Mouse (Mus musculus): ENCODE results near the gene Spata4. TPM values are rescaled to one million over a fixed set of nuclear protein-coding genes. Genes with fewer than 3 reads are reported as not detected.
"Not testable (repeated sequence)": the region's sequence is repeated elsewhere in the genome, so short reads cannot be mapped to it uniquely, and the experiment has no call there.

Gene Spata4
- polyA plus RNA-seq, 1 experiment = not detected

DNA sequence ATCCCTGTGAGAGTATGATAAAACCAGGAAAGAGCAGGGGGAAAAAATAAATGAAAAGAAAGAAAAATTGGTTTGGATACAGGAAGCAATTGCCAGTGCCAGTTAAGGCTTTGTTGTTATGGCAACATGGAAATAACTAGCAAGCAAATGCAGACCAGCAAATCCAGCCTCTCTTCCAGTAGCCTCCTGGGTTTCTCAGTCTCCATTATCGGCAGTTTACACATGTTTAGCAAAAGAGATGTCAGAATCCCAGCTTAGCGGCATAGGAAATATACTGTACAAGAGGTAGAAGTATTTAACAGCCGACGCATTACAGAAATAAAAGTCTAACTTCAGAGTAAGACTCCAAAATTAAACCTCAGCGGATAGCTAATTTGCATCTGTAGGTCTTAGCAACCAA lies 5.9 kb upstream of the Spata4 start:
- Histone ChIP-seq H3K4me1 (peaks cover 9% of the 10 kb centered on the region), H3K27me3 (replicated peaks) (no peaks in the 10 kb centered on the region), H3K4me3 (replicated peaks) (no peak overlapping the region), H3K9me3 (no peaks in the 10 kb centered on the region), H3K36me3 (replicated peaks; ENCODE audit: low read length) (no peaks in the 10 kb centered on the region)
- TF ChIP-seq GATA1 (IDR thresholded peaks at IDR 0.05; ENCODE audit: borderline replicate concordance, low read length) (no peak), FLI1 (IDR thresholded peaks at IDR 0.05; ENCODE audit: low read length) (no peak)

GRCm38 (mm10) chr8:54596051-54596450 lies 4.5 kb upstream of the Spata4 start:
- no peak for TF ChIP-seq GATA1 (IDR thresholded peaks at IDR 0.05; ENCODE audit: borderline replicate concordance, low read length)
- no peak for TF ChIP-seq FLI1 (IDR thresholded peaks at IDR 0.05; ENCODE audit: low read length)
- Histone ChIP-seq H3K9me3 (0 out of 2 replicates have a peak, but pooled peaks cover 2% of the 10 kb centered on the region), H3K4me1 (peaks cover 16% of the 10 kb centered on the region), H3K27me3 (replicated peaks) (no peaks in the 10 kb centered on the region), H3K36me3 (replicated peaks; ENCODE audit: low read length) (no peaks in the 10 kb centered on the region), H3K4me3 (replicated peaks) (no peak overlapping the region)

- no peaks in the 10 kb centered on the region for H3K27me3 ChIP-seq (replicated peaks)
- 0 out of 2 replicates have a peak, but pooled peaks cover 2% of the 10 kb centered on the region for H3K9me3 ChIP-seq
- no peak overlapping the region for H3K4me3 ChIP-seq (replicated peaks)
- H3K4me1 ChIP-seq = peaks cover 17% of the 10 kb centered on the region
- no peak for TF ChIP-seq GATA1 (IDR thresholded peaks at IDR 0.05; ENCODE audit: borderline replicate concordance, low read length)
- no peak for TF ChIP-seq FLI1 (IDR thresholded peaks at IDR 0.05; ENCODE audit: low read length)
- H3K36me3 ChIP-seq (replicated peaks; ENCODE audit: low read length) = no peaks in the 10 kb centered on the region
These were observed 3.6 kb upstream of the Spata4 start for GRCm38 (mm10) chr8:54596940-54597339.

- H3K9me3 ChIP-seq = 0 out of 2 replicates have a peak, but pooled peaks cover 2% of the 10 kb centered on the region
- no peaks in the 10 kb centered on the region for H3K36me3 ChIP-seq (replicated peaks; ENCODE audit: low read length)
- no peak for TF ChIP-seq FLI1 (IDR thresholded peaks at IDR 0.05; ENCODE audit: low read length)
- no peak for TF ChIP-seq GATA1 (IDR thresholded peaks at IDR 0.05; ENCODE audit: borderline replicate concordance, low read length)
- no peak overlapping the region for H3K4me3 ChIP-seq (replicated peaks)
- H3K4me1 ChIP-seq = peaks cover 17% of the 10 kb centered on the region
- no peaks in the 10 kb centered on the region for H3K27me3 ChIP-seq (replicated peaks)
These were observed 3.2 kb upstream of the Spata4 start for GRCm38 (mm10) chr8:54597386-54597785.

GRCm38 (mm10) chr8:54603440-54603839 lies 2.9 kb downstream of the Spata4 start:
- TF ChIP-seq GATA1 (IDR thresholded peaks at IDR 0.05; ENCODE audit: borderline replicate concordance, low read length) = no peak
- no peak for TF ChIP-seq FLI1 (IDR thresholded peaks at IDR 0.05; ENCODE audit: low read length)
- peaks cover 24% of the 10 kb centered on the region for H3K4me1 ChIP-seq
- no peaks in the 10 kb centered on the region for H3K36me3 ChIP-seq (replicated peaks; ENCODE audit: low read length)
- no peaks in the 10 kb centered on the region for H3K27me3 ChIP-seq (replicated peaks)
- no peak overlapping the region for H3K4me3 ChIP-seq (replicated peaks)
- H3K9me3 ChIP-seq = 0 out of 2 replicates have a peak, but pooled peaks cover 2% of the 10 kb centered on the region

GRCm38 (mm10) chr8:54609336-54609735 lies 8.8 kb downstream of the Spata4 start:
- Histone ChIP-seq H3K4me3 (replicated peaks) (no peak overlapping the region), H3K9me3 (no peaks in the 10 kb centered on the region), H3K4me1 (peaks cover 7% of the 10 kb centered on the region; the same call in 1 of the 2 replicates), H3K27me3 (replicated peaks) (no peaks in the 10 kb centered on the region), H3K36me3 (replicated peaks; ENCODE audit: low read length) (no peaks in the 10 kb centered on the region)
- TF ChIP-seq FLI1 (IDR thresholded peaks at IDR 0.05; ENCODE audit: low read length) = no peak
- TF ChIP-seq GATA1 (IDR thresholded peaks at IDR 0.05; ENCODE audit: borderline replicate concordance, low read length) = no peak

DNA sequence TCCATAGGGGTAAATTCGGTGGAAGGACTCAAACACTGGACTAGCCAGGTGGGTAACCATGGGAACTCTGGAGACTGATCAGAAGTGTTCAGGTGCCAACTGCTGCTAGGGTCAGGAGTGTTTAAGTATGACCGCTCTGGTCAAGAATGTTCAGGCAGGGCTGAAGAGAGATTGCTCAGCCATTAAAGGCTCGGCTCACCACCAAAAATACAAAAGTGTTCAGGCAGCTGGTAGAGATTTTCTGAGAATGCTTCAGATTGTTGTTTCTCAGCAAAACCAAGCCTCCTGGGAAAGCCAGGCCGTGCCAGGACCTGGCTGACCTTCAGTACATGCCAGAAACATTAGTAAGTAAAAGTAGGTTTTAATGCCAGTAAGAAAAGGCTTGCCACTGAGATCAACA lies 9.7 kb downstream of the Spata4 start:
- Histone ChIP-seq H3K4me1 (peaks cover 4% of the 10 kb centered on the region; the same call in 1 of the 2 replicates), H3K36me3 (replicated peaks; ENCODE audit: low read length) (no peaks in the 10 kb centered on the region), H3K4me3 (replicated peaks) (no peak overlapping the region), H3K27me3 (replicated peaks) (no peaks in the 10 kb centered on the region), H3K9me3 (no peaks in the 10 kb centered on the region)
- TF ChIP-seq GATA1 (IDR thresholded peaks at IDR 0.05; ENCODE audit: borderline replicate concordance, low read length) (no peak), FLI1 (IDR thresholded peaks at IDR 0.05; ENCODE audit: low read length) (no peak)

DNA sequence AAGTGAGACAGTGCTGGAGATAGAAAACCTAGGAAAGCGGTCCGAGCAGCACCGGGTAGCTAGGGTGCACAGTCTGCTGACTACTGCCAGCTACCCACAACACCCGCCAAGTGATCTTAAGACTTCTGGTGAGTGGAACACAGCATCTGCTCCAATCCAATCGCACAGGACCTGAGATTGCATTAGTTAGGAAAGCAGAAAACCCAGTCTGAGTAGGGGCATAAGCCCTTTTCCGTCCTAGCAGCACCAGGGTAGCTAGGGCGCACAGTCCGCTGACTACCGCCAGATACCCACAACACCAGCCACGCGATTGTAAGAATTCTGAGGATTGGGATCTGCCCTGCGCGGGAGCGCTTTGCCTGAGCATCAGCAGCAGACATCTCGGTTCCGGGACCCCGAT lies 16.1 kb downstream of the Spata4 start:
- not testable (repeated sequence) for H3K4me1 ChIP-seq; H3K4me3 ChIP-seq (replicated peaks); H3K9me3 ChIP-seq; H3K36me3 ChIP-seq (replicated peaks; ENCODE audit: low read length); H3K27me3 ChIP-seq (replicated peaks)

DNA sequence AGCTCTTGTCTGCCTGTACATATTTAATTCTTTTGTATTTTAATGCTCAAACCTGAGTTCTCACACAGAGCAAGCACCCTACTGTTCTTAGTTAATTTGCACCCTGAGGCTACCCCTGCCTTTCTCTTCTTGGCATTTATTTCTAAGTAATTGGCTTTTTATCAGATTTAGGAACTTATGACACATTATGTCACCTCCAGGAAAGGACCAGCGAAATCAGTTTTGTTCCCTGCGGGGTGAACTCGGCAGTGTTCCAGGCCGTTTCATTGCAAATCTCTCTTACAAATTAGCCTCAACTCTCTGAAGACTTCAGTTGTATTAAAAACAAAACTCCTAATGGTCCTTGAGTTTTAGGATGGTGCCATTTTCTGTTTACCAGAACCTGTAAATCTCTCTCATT lies 38.1 kb downstream of the Spata4 start:
- TF ChIP-seq GATA1 (IDR thresholded peaks at IDR 0.05; ENCODE audit: borderline replicate concordance, low read length) (no peak), FLI1 (IDR thresholded peaks at IDR 0.05; ENCODE audit: low read length) (no peak)
- H3K4me3 ChIP-seq (replicated peaks) = no peak overlapping the region
- no peaks in the 10 kb centered on the region for H3K9me3 ChIP-seq
- no peaks in the 10 kb centered on the region for H3K27me3 ChIP-seq (replicated peaks)
- H3K4me1 ChIP-seq = peaks cover 10% of the 10 kb centered on the region
- H3K36me3 ChIP-seq (replicated peaks; ENCODE audit: low read length) = no peaks in the 10 kb centered on the region

Other genes with a start within 250 kb of the Spata4 start
- 0.37 TPM in 1 of 2 replicates, not detected in the other for gene Asb5, start 71.2 kb upstream of the Spata4 start, polyA plus RNA-seq (2012; ENCODE audit: insufficient read depth, low replicate concordance)
- 23.3 and 30.1 TPM in 2 replicates for gene Spcs3, start 70.8 kb upstream of the Spata4 start, polyA plus RNA-seq (2012; ENCODE audit: insufficient read depth, low replicate concordance)